Mouse (Mus musculus) hindbrain, postnatal 0 days (tissue): ENCODE results near the gene Podxl2. TPM values are rescaled to one million over a fixed set of nuclear protein-coding genes. Genes with fewer than 3 reads are reported as not detected.
A peak's percentile ranks its signal among the peaks of the same experiment; 100 is the strongest.

Source experiments
- ATAC-seq: fragments of 200-750 bp; cut with Nextera tagmentation; 2 replicates; pipeline ENCODE4 v1.8.0; 2017; ENCODE audit warnings: mild to moderate bottlenecking, moderate TSS enrichment, moderate library complexity
- DNase-seq: peaks from one replicate; pipeline ENCODE4 v3.0.0-alpha.2; 2015; ENCODE audit warnings: low spot score
- H3K27ac ChIP-seq: fragments of 300-500 bp; sonication (generic); 2 replicates; pipeline ENCODE4 v1.5.1; 2014; ENCODE audit warnings: mild to moderate bottlenecking
- H3K27me3 ChIP-seq: fragments of 300-500 bp; sonication (generic); 2 replicates; pipeline ENCODE4 v1.6.1; 2014; ENCODE audit warnings: low read length, mixed read lengths; ENCODE audit not compliant: insufficient read depth
- H3K36me3 ChIP-seq: fragments of 300-500 bp; sonication (generic); 2 replicates; pipeline ENCODE4 v1.6.1; 2014; ENCODE audit warnings: low read length, mixed read lengths; ENCODE audit not compliant: insufficient read depth
- H3K4me1 ChIP-seq: fragments of 300-500 bp; sonication (generic); 2 replicates; pipeline ENCODE4 v1.6.1; 2014; ENCODE audit warnings: antibody characterized with exemption, low read length, mixed read lengths; ENCODE audit not compliant: insufficient read depth
- H3K4me2 ChIP-seq: fragments of 300-500 bp; sonication (generic); 2 replicates; pipeline ENCODE4 v1.6.1; 2014; ENCODE audit warnings: low read depth, mild to moderate bottlenecking, low read length, moderate library complexity, mixed read lengths
- H3K4me3 ChIP-seq: fragments of 300-500 bp; sonication (generic); 2 replicates; pipeline ENCODE4 v1.5.1; 2014; ENCODE audit warnings: low read length
- H3K9ac ChIP-seq: fragments of 300-500 bp; sonication (generic); replicated peaks from 2 replicates; pipeline ENCODE4 v1.6.1; 2014; ENCODE audit warnings: mild to moderate bottlenecking, low read length, moderate library complexity, mixed read lengths
- H3K9me3 ChIP-seq: fragments of 300-500 bp; sonication (generic); 2 replicates; pipeline ENCODE4 v1.6.1; 2016; ENCODE audit warnings: low read length, mixed read lengths
- CTCF ChIP-seq: IDR thresholded peaks from 2 replicates; pipeline ENCODE4 v1.5.1; 2016; ENCODE audit warnings: antibody characterized with exemption, control low read depth, low read depth
- WGBS: fragments of 180-500 bp; shearing (Covaris S2); extraction: QIAGEN DNeasy Blood & Tissue Kit; methylation state at CpG from one replicate; pipeline ENCODE4 v1.1.7; 2014; 5-methylcytosine and 5-hydroxymethylcytosine counted together
- polyA plus RNA-seq: library from polyadenylated mRNA; unstranded; fragments of >200 nt; fragmentation: Nextera tagmentation; extraction: Ambion mirVana; gene quantifications from 2 replicates; pipeline ENCODE4 v1.2.1, GENCODE M21; 2015
- total RNA-seq: library from RNA; depleted of rRNA; stranded (reverse); fragments of >200 nt; gene quantifications from 2 replicates; pipeline ENCODE4 v1.2.3, GENCODE M21; 2014

Podxl2 gene
- total and polyA plus RNA-seq, 2 experiments from 2014 or later, result 695 to 1,247 TPM

GRCm38 (mm10) chr6:88842731-88843151 lies 32.1 kb downstream of the Podxl2 start:
- Histone ChIP-seq H3K36me3 (peaks cover 21% of the 10 kb centered on the region; the same call in 1 of the 2 replicates), H3K9me3 (no peaks in the 10 kb centered on the region), H3K4me1 (peaks cover 10% of the 10 kb centered on the region), H3K4me3 (peak overlapping the region; percentile 61), H3K27me3 (no peaks in the 10 kb centered on the region), H3K4me2 (peak overlapping the region; percentile 84), H3K9ac (peak overlapping the region; percentile 49), H3K27ac (peak overlapping the region; percentile 81)
- ATAC-seq (peak; percentile 12), DNase-seq (peak; percentile 76)
- 0 out of 2 replicates have a peak, but pooled peaks have one; percentile 18 for TF ChIP-seq CTCF
- 1% methylated on average over 32 of the region's 32 CpGs for WGBS

GRCm38 (mm10) chr6:88841781-88842689 lies 32.8 kb downstream of the Podxl2 start, which contains the start of gene Abtb1:
TSS of gene Abtb1 (minus strand) at chr6:88841984.
- ATAC-seq (peak; percentile 94), DNase-seq (peak; percentile 100)
- peak within 1 kb of the TSS; percentile 84 for H3K4me2 ChIP-seq
- peaks cover 10% of the 10 kb centered on the region for H3K4me1 ChIP-seq
- peak within 1 kb of the TSS; percentile 73 for H3K9ac ChIP-seq
- WGBS, result under 1% methylated on average over 71 of the region's 72 CpGs
- H3K9me3 ChIP-seq, result no peaks in the 10 kb centered on the region
- H3K27ac ChIP-seq, result peak within 1 kb of the TSS; percentile 81
- TF ChIP-seq CTCF, result peak; percentile 45
- H3K27me3 ChIP-seq, result no peaks in the 10 kb centered on the region
- peak within 1 kb of the TSS; percentile 61 for H3K4me3 ChIP-seq
- peaks cover 17% of the 10 kb centered on the region; the same call in 1 of the 2 replicates for H3K36me3 ChIP-seq

GRCm38 (mm10) chr6:88841514-88841780 lies 33.4 kb downstream of the Podxl2 start:
- Histone ChIP-seq H3K9ac (peak overlapping the region; percentile 73), H3K4me2 (peak overlapping the region; percentile 84), H3K4me3 (peak overlapping the region; percentile 61), H3K4me1 (peaks cover 10% of the 10 kb centered on the region), H3K27ac (peak overlapping the region; percentile 81), H3K27me3 (no peaks in the 10 kb centered on the region), H3K36me3 (peaks cover 22% of the 10 kb centered on the region), H3K9me3 (no peaks in the 10 kb centered on the region)
- under 1% methylated on average over 22 of the region's 22 CpGs for WGBS
- DNase-seq, result no peak
- ATAC-seq, result peak; percentile 33
- TF ChIP-seq CTCF, result no peak

- Histone ChIP-seq H3K4me2 (peak overlapping the region; percentile 84), H3K9me3 (no peaks in the 10 kb centered on the region), H3K4me1 (peaks cover 10% of the 10 kb centered on the region), H3K27ac (peak overlapping the region; percentile 81), H3K4me3 (peak overlapping the region; percentile 61), H3K27me3 (no peaks in the 10 kb centered on the region), H3K36me3 (peaks cover 26% of the 10 kb centered on the region), H3K9ac (peak overlapping the region; percentile 73)
- DNase-seq (no peak), ATAC-seq (no peak)
- no peak for TF ChIP-seq CTCF
- WGBS, result 53% methylated on average over 9 of the region's 9 CpGs
Measured at GRCm38 (mm10) chr6:88840791-88841513, 33.9 kb downstream of the Podxl2 start.

- peak overlapping the region; percentile 73; the same call in 1 of the 2 replicates for H3K9ac ChIP-seq
- 75% methylated on average over 3 of the region's 3 CpGs for WGBS
Measured at GRCm38 (mm10) chr6:88840211-88840610, 34.6 kb downstream of the Podxl2 start.

GRCm38 (mm10) chr6:88839135-88839970 lies 35.5 kb downstream of the Podxl2 start:
- DNase-seq, result no peak
- TF ChIP-seq CTCF, result no peak
- Histone ChIP-seq H3K4me2 (no peak overlapping the region), H3K9ac (no peak overlapping the region), H3K9me3 (no peaks in the 10 kb centered on the region), H3K4me3 (no peak overlapping the region), H3K27me3 (no peaks in the 10 kb centered on the region), H3K27ac (no peak overlapping the region), H3K4me1 (peaks cover 10% of the 10 kb centered on the region), H3K36me3 (peaks cover 29% of the 10 kb centered on the region)
- WGBS, result 84% methylated on average over 26 of the region's 26 CpGs
- ATAC-seq, result no peak

More at GRCm38 (mm10) chr6:88840211-88840610, 34.6 kb downstream of the Podxl2 start:
- DNase-seq, result no peak
- no peak for ATAC-seq
- Histone ChIP-seq H3K27ac (no peak overlapping the region), H3K27me3 (no peaks in the 10 kb centered on the region), H3K4me3 (no peak overlapping the region), H3K4me1 (peaks cover 10% of the 10 kb centered on the region), H3K9me3 (no peaks in the 10 kb centered on the region), H3K36me3 (peaks cover 29% of the 10 kb centered on the region), H3K4me2 (peak overlapping the region; percentile 84; the same call in 1 of the 2 replicates)
- TF ChIP-seq CTCF, result no peak
